Mouse (Mus musculus) ovary, postnatal 14 days (tissue): ENCODE results near the gene Rnf11.
"Not testable (repeated sequence)": the region's sequence is repeated elsewhere in the genome, so short reads cannot be mapped to it uniquely, and the experiment has no call there.

ENCODE experiments used
- DNase-seq: peaks from one replicate; pipeline ENCODE4 v3.0.0; 2022; ENCODE audit warnings: low spot score

Gene Rnf11

GRCm38 (mm10) chr4:109411377-109411967 lies 73.1 kb downstream of the Rnf11 start:
- DNase-seq = no peak

- no peak for DNase-seq
Observed at GRCm38 (mm10) chr4:109410681-109411376, 73.7 kb downstream of the Rnf11 start.

- no peak for DNase-seq
Observed at GRCm38 (mm10) chr4:109407701-109408485, 76.6 kb downstream of the Rnf11 start.

GRCm38 (mm10) chr4:109407176-109407520 lies 77.4 kb downstream of the Rnf11 start:
- DNase-seq = no peak

- peak; percentile 30 for DNase-seq
Observed at GRCm38 (mm10) chr4:109406486-109407175, 77.9 kb downstream of the Rnf11 start, which contains the start of gene Ttc39a. Gene Ttc39a (plus strand): TSS chr4:109406623.

- peak; percentile 56 for DNase-seq
Observed at GRCm38 (mm10) chr4:109406054-109406485, 78.5 kb downstream of the Rnf11 start.

- no peak for DNase-seq
Observed at GRCm38 (mm10) chr4:109405415-109405814, 79.1 kb downstream of the Rnf11 start.

- DNase-seq = not testable (repeated sequence)
Observed at GRCm38 (mm10) chr4:109404908-109405307, 79.6 kb downstream of the Rnf11 start.

- no peak for DNase-seq
Observed at GRCm38 (mm10) chr4:109401176-109401689, 83.3 kb downstream of the Rnf11 start.
